Mouse (Mus musculus) neural tube, embryonic 15.5 days (tissue): ENCODE data around the gene B3glct. TPM values are rescaled to one million over a fixed set of nuclear protein-coding genes. Genes with fewer than 3 reads are reported as not detected.

Source experiments
- ATAC-seq: fragments of 200-750 bp; cut with Nextera tagmentation; 2 replicates; pipeline ENCODE4 v1.8.0; 2017; ENCODE audit warnings: mild to moderate bottlenecking, moderate TSS enrichment, moderate library complexity; ENCODE audit not compliant: low FRiP score
- H3K27ac ChIP-seq: fragments of 300-500 bp; sonication (generic); replicated peaks from 2 replicates; pipeline ENCODE4 v1.5.1; 2015; ENCODE audit warnings: mild to moderate bottlenecking, inconsistent platforms
- H3K27me3 ChIP-seq: fragments of 300-500 bp; sonication (generic); replicated peaks from 2 replicates; pipeline ENCODE4 v1.6.1; 2015; ENCODE audit warnings: inconsistent platforms
- H3K36me3 ChIP-seq: fragments of 300-500 bp; sonication (generic); 2 replicates; pipeline ENCODE4 v1.6.1; 2015; ENCODE audit warnings: inconsistent platforms
- H3K4me1 ChIP-seq: fragments of 300-500 bp; sonication (generic); 2 replicates; pipeline ENCODE4 v1.6.1; 2015; ENCODE audit warnings: inconsistent platforms
- H3K4me2 ChIP-seq: fragments of 300-500 bp; sonication (generic); 2 replicates; pipeline ENCODE4 v1.6.1; 2015; ENCODE audit warnings: inconsistent platforms, mild to moderate bottlenecking, moderate library complexity
- H3K4me3 ChIP-seq: fragments of 300-500 bp; sonication (generic); replicated peaks from 2 replicates; pipeline ENCODE4 v1.5.1; 2015; ENCODE audit warnings: mild to moderate bottlenecking, inconsistent platforms
- H3K9ac ChIP-seq: fragments of 300-500 bp; sonication (generic); replicated peaks from 2 replicates; pipeline ENCODE4 v1.6.1; 2015; ENCODE audit warnings: mild to moderate bottlenecking, inconsistent platforms
- H3K9me3 ChIP-seq: fragments of 300-500 bp; sonication (generic); replicated peaks from 2 replicates; pipeline ENCODE4 v1.6.1; 2016; ENCODE audit warnings: inconsistent platforms
- WGBS: fragments of 180-500 bp; shearing (Covaris S2); methylation state at CpG from one replicate; pipeline ENCODE4 v1.1.7; 2015; ENCODE audit warnings: mixed read lengths; 5-methylcytosine and 5-hydroxymethylcytosine counted together
- polyA plus RNA-seq: library from polyadenylated mRNA; unstranded; fragments of >200 nt; fragmentation: Nextera tagmentation; extraction: Ambion mirVana; gene quantifications from 2 replicates; pipeline ENCODE4 v1.2.1, GENCODE M21; 2015

Gene B3glct
- polyA plus RNA-seq, 1 experiment from 2014 or later, result 14.6 TPM

DNA sequence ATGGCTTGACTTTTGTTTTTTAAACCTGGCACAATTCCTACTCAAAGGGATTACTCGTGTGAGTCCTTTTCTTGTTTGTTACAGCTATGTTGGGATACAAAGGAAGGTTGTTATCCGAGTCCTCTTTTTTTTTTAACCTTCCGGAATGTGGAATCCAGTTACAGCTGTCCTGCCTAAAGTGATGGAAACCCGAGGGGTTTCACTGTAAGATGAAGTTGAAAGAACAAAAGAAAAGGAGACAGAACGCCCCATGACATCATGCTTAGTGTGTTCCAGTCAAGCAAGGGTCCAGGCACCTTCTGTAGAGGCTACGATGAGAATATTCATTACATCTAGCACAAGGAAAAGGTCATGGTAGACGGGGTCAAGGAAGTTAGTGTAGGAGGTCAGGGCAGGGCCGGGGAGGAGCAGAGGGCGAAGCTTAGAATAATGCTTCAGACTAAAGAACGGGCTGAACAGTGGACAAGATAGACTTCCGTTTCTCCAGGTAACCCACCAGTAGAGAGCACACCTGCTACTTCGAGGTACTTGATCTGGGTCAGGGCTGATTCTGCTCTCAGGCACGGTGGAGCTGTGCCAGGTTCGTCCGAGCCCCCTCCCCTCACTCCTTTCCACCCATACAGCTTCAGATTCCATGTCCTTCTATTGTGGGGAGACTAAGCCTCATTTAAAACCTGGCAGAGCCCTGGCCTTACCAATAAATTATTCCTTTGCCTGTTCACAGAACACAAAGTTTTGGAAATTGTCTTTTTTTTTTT, 37.7 kb downstream of the B3glct start:
- no peak overlapping the region for H3K4me3 ChIP-seq
- no peak overlapping the region for H3K9ac ChIP-seq
- no peaks in the 10 kb centered on the region for H3K9me3 ChIP-seq
- 47% methylated on average over 15 of the region's 15 CpGs for WGBS
- no peaks in the 10 kb centered on the region for H3K27me3 ChIP-seq
- H3K27ac ChIP-seq, result no peak overlapping the region
- peaks cover 21% of the 10 kb centered on the region for H3K4me1 ChIP-seq
- no peaks in the 10 kb centered on the region for H3K36me3 ChIP-seq
- ATAC-seq, result no peak
- H3K4me2 ChIP-seq, result no peak overlapping the region

DNA sequence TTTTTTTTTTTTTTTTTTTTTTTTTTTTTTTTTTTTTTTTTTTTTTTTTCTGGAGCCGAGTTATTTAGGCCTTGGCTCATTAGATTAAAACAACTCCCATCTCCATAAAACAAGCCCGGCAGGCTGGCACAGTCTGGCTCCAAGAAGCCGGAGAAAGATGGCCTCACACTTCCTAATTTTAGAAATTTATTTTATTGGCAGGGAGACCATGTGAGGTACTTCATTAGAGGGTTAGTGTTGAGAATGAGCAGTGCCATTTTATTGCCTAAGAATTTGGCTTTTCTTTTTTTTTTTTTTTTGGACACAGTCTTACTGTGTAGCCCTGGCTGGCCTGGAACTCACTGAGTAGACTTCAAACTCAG, 38.3 kb downstream of the B3glct start:
- no peak overlapping the region for H3K4me2 ChIP-seq
- H3K36me3 ChIP-seq, result no peaks in the 10 kb centered on the region
- no peaks in the 10 kb centered on the region for H3K9me3 ChIP-seq
- peaks cover 21% of the 10 kb centered on the region for H3K4me1 ChIP-seq
- no peak overlapping the region for H3K27ac ChIP-seq
- no peak overlapping the region for H3K9ac ChIP-seq
- no peak overlapping the region for H3K4me3 ChIP-seq
- WGBS, result 23% methylated on average over 3 of the region's 3 CpGs
- no peak for ATAC-seq
- H3K27me3 ChIP-seq, result no peaks in the 10 kb centered on the region

DNA sequence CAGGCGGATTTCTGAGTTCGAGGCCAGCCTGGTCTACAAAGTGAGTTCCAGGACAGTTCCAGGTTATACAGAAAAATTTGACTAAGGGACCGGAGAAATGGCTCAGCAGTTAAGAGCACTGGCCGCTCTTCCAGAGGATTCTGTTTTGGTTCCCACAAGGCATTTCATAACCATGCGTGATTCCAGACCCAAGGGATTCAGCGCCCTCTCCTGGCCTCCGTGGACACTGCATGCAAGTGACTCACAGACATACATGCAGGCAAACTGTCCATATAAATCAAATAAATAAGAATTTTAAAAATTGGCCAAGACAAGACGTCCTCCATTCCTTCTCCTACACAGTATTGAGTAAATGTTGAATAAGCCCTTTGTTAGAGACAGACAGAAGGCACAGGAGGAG, 53.7 kb downstream of the B3glct start:
- Histone ChIP-seq H3K36me3 (0 out of 2 replicates have a peak, but pooled peaks cover 8% of the 10 kb centered on the region), H3K9me3 (no peaks in the 10 kb centered on the region), H3K27me3 (no peaks in the 10 kb centered on the region), H3K4me2 (no peak overlapping the region), H3K27ac (no peak overlapping the region), H3K4me1 (no peaks in the 10 kb centered on the region), H3K9ac (no peak overlapping the region), H3K4me3 (no peak overlapping the region)
- ATAC-seq, result no peak
- 89% methylated on average over 8 of the region's 8 CpGs for WGBS

DNA sequence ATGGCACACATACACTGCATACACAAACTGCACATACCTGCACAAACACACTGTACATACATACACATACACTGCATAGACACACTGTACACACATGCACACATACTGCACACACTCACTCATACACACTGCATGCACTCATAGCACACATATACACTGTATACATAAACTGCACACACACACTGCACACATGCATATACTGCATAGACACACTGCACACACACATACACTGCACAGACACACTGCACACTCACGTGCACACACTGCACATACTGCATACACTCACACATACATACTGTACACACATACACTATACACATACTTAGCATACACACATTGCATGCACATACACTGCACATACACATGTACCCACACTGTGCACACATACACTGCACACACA, 59.2 kb downstream of the B3glct start:
- no peak overlapping the region for H3K4me2 ChIP-seq
- no peaks in the 10 kb centered on the region for H3K9me3 ChIP-seq
- H3K4me1 ChIP-seq, result no peaks in the 10 kb centered on the region
- WGBS, result 100% methylated on average over 1 of the region's 1 CpGs
- no peak overlapping the region for H3K4me3 ChIP-seq
- no peaks in the 10 kb centered on the region for H3K27me3 ChIP-seq
- ATAC-seq, result no peak
- H3K9ac ChIP-seq, result no peak overlapping the region
- no peak overlapping the region for H3K27ac ChIP-seq
- H3K36me3 ChIP-seq, result peaks cover 21% of the 10 kb centered on the region

DNA sequence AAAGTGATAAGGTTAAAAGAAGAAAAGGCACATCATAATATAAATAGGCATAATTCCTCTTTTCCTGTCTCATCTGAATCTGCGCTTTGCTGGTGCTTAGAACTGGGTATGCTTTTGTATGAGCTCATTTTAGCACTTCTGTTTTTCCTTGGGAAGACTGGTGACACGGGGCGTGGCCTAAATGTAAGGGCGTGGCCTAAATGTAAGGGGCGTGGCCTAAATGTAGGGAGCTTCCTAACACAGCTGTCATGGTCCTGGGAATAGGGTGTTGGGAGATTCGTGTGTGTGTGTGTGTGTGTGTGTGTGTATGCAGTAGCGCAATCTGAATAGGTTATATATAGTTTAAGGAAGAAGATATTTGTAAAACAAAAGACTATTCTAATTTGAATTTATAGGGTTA, 62.1 kb downstream of the B3glct start:
- Histone ChIP-seq H3K27ac (no peak overlapping the region), H3K27me3 (no peaks in the 10 kb centered on the region), H3K4me2 (no peak overlapping the region), H3K4me3 (no peak overlapping the region), H3K4me1 (no peaks in the 10 kb centered on the region), H3K36me3 (peaks cover 16% of the 10 kb centered on the region), H3K9ac (no peak overlapping the region), H3K9me3 (no peaks in the 10 kb centered on the region)
- 96% methylated on average over 7 of the region's 7 CpGs for WGBS
- ATAC-seq, result no peak

DNA sequence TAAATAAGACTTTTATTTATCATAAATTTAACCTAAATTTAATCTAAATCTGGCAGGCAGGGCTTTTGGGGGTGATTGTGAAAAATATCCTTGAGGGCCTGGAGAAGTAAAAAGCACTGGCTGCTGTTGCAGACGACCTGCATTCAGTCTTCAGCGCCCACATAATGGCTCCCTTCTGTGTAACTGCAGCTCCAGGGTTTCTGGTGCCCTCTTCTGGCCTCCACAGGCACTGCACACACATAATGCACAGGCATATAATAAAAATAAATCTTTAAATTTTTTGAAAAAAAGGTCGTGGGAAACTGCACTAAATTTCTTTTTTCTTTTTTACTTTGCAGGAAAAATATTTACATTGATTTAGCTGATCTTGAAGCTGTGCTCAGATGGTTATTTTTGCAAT, 62.7 kb downstream of the B3glct start:
- no peak for ATAC-seq
- 78% methylated on average over 3 of the region's 3 CpGs for WGBS

DNA sequence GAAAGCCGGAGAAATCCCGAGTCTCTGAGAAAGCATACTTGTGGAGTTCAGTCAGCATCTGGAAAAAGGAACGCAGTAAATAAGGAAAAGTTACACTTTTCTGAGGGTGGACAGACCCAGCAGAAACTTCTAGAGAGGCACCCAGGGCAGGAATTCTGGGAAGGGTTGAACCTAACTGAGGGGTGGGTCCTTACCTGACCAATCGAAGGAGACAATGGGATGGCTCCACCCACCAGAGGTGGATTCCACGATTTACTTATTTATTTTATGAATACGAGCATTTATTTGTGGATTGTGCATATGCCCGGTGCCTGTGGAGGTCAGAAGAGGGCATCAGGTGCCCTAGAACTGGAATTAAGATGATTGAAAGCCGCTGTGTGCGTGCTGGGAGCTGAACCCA, 64.3 kb downstream of the B3glct start:
- Histone ChIP-seq H3K4me2 (no peak overlapping the region), H3K27ac (no peak overlapping the region), H3K36me3 (peaks cover 11% of the 10 kb centered on the region), H3K9ac (no peak overlapping the region), H3K9me3 (no peaks in the 10 kb centered on the region), H3K4me3 (no peak overlapping the region), H3K4me1 (no peaks in the 10 kb centered on the region), H3K27me3 (no peaks in the 10 kb centered on the region)
- ATAC-seq, result no peak
- WGBS, result 95% methylated on average over 9 of the region's 9 CpGs

More for the DNA sequence above, 62.7 kb downstream of the B3glct start:
- H3K4me3 ChIP-seq, result no peak overlapping the region
- no peak overlapping the region for H3K9ac ChIP-seq
- H3K9me3 ChIP-seq, result no peaks in the 10 kb centered on the region
- H3K36me3 ChIP-seq, result peaks cover 16% of the 10 kb centered on the region
- no peaks in the 10 kb centered on the region for H3K27me3 ChIP-seq
- no peaks in the 10 kb centered on the region for H3K4me1 ChIP-seq
- no peak overlapping the region for H3K4me2 ChIP-seq
- no peak overlapping the region for H3K27ac ChIP-seq

DNA sequence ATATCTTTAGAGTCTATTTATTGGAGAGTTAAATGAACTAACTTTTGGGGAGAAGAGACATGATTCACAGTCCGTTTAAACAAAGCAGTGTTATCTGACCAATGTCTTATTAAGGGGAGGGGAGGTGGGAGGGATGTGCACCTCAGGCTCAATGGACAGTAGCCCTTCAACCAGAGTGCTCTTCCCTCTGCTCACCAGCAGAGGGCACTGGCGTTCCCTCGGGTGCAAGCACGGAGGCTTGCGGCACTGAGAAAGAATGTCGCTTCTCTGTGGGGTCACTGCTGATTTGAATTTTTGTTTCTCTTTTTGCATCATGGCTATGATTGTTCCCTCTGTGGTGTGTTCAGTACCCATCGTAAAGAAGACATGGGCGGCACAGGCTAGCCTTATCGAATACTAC, 67.0 kb downstream of the B3glct start:
- Histone ChIP-seq H3K4me2 (no peak overlapping the region), H3K27ac (no peak overlapping the region), H3K9me3 (no peaks in the 10 kb centered on the region), H3K36me3 (0 out of 2 replicates have a peak, but pooled peaks cover under 1% of the 10 kb centered on the region), H3K9ac (no peak overlapping the region), H3K4me3 (no peak overlapping the region), H3K4me1 (no peaks in the 10 kb centered on the region), H3K27me3 (no peaks in the 10 kb centered on the region)
- ATAC-seq, result no peak
- WGBS, result 90% methylated on average over 9 of the region's 9 CpGs

DNA sequence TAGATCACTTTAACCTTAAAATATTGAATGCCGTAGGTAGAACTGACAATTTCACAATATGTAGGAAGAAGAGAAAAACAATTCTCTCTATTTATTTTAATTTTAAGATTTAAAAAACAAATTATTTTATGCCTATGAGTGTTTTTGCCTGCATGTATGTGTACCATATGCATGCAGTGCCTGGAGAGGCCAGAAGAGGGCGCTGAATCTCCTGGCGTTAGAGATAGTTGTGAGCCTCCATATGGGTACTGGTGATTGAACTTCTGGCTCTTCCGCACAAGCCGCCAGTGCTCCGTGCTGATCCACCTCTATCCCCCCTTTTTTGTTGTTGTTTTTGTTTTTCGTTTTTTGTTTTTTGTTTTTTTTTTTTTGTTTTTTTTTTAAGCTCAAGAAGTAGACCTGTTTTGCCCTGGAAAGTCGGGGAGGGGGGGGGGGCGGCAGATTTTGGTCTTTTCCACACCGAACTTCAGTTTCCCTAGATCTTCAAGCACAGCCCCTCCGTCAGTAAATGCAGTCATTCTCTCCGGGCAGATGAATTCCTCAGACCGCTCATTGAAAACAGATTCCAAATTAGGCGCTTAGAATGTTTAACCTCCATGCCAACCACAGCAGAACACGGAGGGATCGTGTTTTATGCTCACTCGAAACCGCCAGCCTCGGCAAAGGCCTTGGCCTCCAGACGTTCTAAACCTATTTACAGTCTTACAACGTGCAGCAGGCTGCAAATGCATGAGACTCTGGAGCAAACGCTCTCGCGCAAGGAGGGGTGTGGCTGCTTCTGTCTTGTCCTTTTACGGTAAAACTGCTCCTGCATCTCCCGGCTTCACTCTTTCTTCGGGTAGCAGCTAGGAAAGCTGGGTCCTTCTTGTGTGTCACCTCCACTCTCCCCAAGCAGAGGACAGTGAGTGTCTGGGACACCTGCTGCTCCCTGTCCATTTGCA, 70.9 kb downstream of the B3glct start:
- Histone ChIP-seq H3K9ac (no peak overlapping the region), H3K4me2 (no peak overlapping the region), H3K27ac (no peak overlapping the region), H3K4me1 (no peaks in the 10 kb centered on the region), H3K36me3 (no peaks in the 10 kb centered on the region), H3K4me3 (no peak overlapping the region), H3K9me3 (no peaks in the 10 kb centered on the region), H3K27me3 (no peaks in the 10 kb centered on the region)
- WGBS, result 82% methylated on average over 27 of the region's 27 CpGs
- ATAC-seq, result no peak

DNA sequence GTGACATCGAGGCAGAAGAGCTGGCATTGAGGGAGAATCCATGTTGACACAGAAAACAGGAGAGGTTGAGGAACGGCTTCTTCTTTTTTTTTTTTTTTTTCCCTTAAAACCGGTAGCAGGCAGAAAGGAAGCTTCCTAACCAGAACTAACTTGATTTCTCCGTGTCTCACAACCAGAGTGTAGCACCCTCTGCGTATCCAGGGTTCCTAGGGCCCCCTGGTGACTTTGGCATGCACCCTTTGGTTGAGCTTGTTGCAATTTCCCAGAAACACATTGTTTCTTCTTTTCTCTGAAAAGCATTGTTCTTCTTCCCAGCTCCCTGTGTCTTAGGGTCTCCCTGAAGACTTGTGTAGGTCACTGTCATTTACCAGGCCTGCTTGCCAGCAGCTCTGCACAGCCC, 73.8 kb downstream of the B3glct start:
- no peak overlapping the region for H3K27ac ChIP-seq
- no peak overlapping the region for H3K9ac ChIP-seq
- no peak overlapping the region for H3K4me2 ChIP-seq
- H3K4me3 ChIP-seq, result no peak overlapping the region
- no peaks in the 10 kb centered on the region for H3K4me1 ChIP-seq
- WGBS, result 63% methylated on average over 5 of the region's 5 CpGs
- H3K36me3 ChIP-seq, result no peaks in the 10 kb centered on the region
- no peak for ATAC-seq
- H3K9me3 ChIP-seq, result no peaks in the 10 kb centered on the region
- H3K27me3 ChIP-seq, result no peaks in the 10 kb centered on the region

DNA sequence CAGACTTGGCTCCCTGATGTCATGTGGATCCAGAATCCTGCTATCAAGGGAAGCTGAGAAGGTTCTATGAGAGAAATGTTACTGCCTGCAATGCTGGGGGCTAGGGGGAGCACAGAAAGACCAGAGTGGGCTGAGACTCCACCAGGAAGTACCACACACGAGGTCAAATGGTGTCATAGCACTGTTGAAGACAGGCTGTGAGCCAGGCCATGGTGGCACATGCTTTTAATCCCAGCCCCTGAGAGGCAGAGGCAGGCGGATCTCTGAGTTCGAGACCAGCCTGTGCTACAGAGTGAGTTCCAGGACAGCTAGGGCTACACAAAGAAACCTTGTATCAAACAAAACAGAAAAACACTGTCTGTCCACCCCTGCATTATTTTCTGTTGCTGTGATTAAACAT, 75.0 kb downstream of the B3glct start:
- Histone ChIP-seq H3K4me2 (no peak overlapping the region), H3K4me3 (no peak overlapping the region), H3K27ac (no peak overlapping the region), H3K4me1 (no peaks in the 10 kb centered on the region), H3K9me3 (no peaks in the 10 kb centered on the region), H3K36me3 (peaks cover 2% of the 10 kb centered on the region), H3K9ac (no peak overlapping the region), H3K27me3 (no peaks in the 10 kb centered on the region)
- no peak for ATAC-seq
- WGBS, result 84% methylated on average over 3 of the region's 3 CpGs

DNA sequence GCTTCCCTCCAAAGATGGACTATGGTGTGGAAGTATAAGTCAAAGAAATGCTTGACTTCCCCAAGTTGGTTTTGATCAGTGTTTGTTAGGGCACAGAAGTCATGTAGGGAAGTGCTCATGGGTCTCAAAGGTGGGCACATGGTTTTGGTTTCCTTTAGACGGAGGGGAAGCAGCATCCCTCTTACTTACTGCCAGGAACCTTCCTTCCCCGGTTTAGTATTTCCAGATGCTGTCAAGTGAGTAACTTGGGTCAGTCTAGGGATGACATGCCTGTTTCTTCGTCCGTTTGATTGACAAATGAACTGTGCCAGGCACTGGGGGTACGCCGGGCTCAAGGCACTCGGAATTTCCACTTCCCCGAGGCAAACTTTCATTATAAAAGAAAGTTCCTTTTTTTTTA, 89.1 kb downstream of the B3glct start:
- WGBS, result 91% methylated on average over 8 of the region's 8 CpGs

More for the DNA sequence above, 89.1 kb downstream of the B3glct start:
- Histone ChIP-seq H3K36me3 (no peaks in the 10 kb centered on the region), H3K4me3 (no peak overlapping the region), H3K27ac (no peak overlapping the region), H3K4me1 (no peaks in the 10 kb centered on the region), H3K9me3 (no peaks in the 10 kb centered on the region), H3K4me2 (no peak overlapping the region), H3K27me3 (no peaks in the 10 kb centered on the region), H3K9ac (no peak overlapping the region)
- ATAC-seq, result no peak
